Mouse (Mus musculus): ENCODE results near the gene Trim11.

The Trim11 gene

GRCm38 (mm10) chr11:59015052-59015451, 37.2 kb downstream of the Trim11 start:
- no peak for DNase-seq (ENCODE audit: low read depth, low spot score)

- no peak for DNase-seq (ENCODE audit: low read depth, low spot score)
These were observed 48.5 kb downstream of the Trim11 start for GRCm38 (mm10) chr11:59026411-59026810.

- DNase-seq (ENCODE audit: low read depth, low spot score) = no peak
These were observed 51.1 kb downstream of the Trim11 start for GRCm38 (mm10) chr11:59029003-59029402.
